Mouse (Mus musculus): ENCODE results near the gene Mrps35.

Mrps35 gene

GRCm38 (mm10) chr6:147042291-147043290, at the start of gene Mrps35:
Mrps35 (plus strand) TSS chr6:147042764.
- DNase-seq (ENCODE audit: low read depth) = peak; percentile 83

DNA sequence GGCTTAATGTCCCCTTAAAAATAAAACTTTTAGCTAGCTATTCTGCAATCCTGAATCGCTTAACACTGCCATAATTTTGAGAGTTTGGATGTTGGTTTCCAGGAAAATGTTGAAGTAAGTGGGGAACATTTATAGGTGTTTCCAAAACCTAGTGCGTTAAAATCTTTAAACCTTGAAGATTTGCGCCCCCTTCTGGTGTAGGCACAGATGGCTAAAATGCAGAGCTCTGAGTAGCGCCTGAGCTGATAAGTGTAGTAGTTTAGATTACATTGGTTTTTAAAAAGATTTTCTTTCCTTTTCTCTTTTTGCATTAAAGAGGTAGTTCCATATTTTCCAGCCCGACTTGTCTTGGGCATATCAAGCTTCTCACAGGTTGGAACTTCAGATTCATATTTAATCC, 48.3 kb upstream of the Mrps35 start:
- peak; percentile 46 for DNase-seq (ENCODE audit: low read depth)

DNA sequence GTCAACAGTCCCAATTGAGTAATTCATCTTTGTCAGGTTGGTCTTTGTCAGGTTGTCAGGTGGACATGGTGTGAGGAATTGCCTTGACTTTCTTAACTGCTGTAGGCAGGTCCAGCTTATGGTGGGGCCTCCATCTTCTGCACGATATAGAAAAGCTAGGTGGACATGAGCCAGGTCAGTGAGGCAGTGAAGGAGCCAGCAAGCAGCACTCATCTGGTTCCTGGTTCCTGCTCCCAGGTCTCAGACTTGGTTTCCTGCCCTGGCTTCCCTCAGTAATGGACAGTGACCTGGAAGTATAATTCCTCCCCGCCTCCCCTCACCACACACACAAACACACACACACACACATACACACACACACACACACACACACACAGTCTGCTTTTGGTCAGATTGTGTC, 47.2 kb upstream of the Mrps35 start:
- no peak for DNase-seq (ENCODE audit: low read depth)

DNA sequence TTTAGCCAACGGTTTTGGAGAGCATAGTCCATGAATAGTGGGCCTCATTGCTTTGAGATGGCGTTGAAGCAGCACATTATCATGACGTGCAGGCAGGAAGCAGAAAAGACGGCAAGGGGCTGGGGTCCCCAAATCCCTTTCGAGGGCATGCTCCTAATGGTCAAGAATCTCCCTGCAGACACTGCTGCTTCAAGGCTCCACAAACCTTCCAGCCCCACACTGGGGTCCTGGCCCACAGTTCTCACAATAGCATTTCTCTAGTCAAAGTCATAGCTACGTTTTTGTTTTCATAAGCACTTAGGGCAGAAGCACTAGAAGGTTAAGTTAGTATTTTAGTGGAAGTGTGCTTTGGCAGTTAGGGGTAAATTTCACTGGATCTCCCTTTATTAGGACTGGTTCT, 46.7 kb upstream of the Mrps35 start:
- DNase-seq (ENCODE audit: low read depth) = no peak

DNA sequence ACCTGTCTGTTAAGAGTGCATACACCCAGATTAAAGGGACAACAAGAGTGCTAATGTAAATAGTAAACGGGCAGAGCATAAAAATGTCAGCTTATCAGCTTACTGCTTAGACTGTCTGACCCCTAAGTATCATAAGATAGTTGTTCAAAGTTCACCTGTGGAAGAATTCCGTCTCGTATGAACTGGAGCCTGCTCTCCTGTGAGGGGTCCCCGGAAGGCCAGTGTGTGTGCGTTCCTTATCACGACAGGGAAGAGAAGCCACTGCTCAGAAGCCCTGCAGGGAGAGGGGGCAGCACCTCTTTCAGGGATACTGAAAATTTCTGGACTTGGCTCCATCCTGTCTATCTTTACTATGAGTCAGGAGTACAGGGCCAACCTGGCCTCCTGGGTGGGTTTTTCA, 45.6 kb upstream of the Mrps35 start:
- DNase-seq (ENCODE audit: low read depth) = no peak

DNA sequence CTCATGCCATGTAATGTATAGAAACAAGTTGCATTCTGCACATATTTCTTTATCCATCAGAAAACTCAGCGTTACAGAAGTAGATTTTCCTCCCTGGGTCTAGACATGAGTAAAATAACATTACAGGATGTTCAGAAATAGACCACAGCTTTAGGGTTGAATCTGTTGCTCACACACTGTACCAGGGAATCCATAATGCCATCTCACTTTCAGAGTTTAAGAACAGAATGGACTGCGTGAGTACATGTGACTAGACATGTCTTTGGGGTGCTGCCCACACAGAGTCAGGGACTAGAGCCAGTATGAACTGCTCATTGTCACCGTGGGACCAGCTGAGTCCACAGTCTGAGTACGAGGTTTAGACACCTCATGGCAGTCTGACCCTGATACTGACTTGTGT, 43.9 kb upstream of the Mrps35 start:
- DNase-seq (ENCODE audit: low read depth) = no peak

DNA sequence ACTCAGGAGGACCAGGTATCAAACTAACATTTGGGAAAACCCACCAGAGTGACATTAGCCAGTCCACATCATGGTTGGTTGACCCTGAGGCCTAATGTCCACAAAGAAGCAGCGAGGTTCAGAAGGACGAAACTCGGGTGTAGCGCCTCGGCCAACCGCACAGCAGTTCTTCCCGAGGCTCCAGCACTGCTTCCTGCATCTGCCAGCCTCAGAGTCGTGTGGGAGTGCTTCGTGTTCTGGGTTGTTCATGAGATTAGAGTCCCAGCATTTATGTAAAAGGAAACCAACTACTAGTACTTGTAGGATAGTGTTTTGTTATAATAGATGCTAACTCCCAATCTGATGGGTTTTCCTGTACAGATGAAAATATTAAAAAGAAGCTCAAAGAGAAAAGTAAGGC, 43.3 kb upstream of the Mrps35 start:
- no peak for DNase-seq (ENCODE audit: low read depth)

- no peak for DNase-seq (ENCODE audit: low read depth)
Observed at GRCm38 (mm10) chr6:146999755-147000154, 42.8 kb upstream of the Mrps35 start.

- DNase-seq (ENCODE audit: low read depth) = peak; percentile 45
Observed at GRCm38 (mm10) chr6:147008148-147008547, 34.4 kb upstream of the Mrps35 start.

GRCm38 (mm10) chr6:147010358-147010757, 32.2 kb upstream of the Mrps35 start:
- no peak for DNase-seq (ENCODE audit: low read depth)

GRCm38 (mm10) chr6:147010811-147011520, 31.6 kb upstream of the Mrps35 start:
- no peak for DNase-seq (ENCODE audit: low read depth)

GRCm38 (mm10) chr6:147011555-147011954, 31.0 kb upstream of the Mrps35 start:
- no peak for DNase-seq (ENCODE audit: low read depth)

DNA sequence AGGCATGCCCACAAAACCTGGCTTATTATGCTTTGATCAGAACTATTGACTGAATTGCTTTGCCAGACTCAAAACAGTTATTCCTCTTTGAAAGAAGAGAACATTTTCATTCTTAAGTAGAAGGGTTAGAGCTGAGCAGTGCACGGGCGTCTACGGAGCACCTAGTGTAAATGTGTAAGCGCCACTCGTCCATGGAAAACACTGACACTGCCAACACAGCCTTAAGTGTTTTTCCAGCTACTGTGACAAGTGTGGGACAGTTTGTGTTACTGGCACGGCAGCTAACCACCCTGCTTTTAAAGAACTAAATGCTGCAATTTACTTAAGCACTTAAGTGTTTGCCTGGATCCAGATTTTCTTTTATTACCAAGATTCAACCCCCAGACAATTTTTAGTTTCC, 30.6 kb upstream of the Mrps35 start:
- no peak for DNase-seq (ENCODE audit: low read depth)

GRCm38 (mm10) chr6:147013546-147013945, 29.0 kb upstream of the Mrps35 start:
- DNase-seq (ENCODE audit: low read depth) = no peak

DNA sequence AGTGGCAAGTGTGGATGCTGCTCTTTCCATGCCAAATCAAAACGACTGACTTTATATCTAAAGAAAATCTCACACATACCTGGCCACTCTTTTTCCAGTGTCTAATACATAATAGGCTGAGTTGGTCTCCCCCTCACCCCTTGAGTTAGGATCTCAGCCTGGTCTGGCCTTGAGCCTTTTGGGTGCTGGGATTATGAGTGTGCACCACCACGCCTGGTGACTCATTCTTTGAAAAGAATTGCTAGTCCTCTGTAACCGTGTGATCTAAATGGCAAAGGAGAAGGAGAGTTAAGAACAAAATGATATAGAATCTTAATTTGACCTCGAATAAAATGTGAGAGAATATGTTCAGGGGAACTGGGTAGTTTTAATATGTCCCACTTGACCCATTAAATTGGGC, 24.7 kb upstream of the Mrps35 start:
- DNase-seq (ENCODE audit: low read depth) = no peak

DNA sequence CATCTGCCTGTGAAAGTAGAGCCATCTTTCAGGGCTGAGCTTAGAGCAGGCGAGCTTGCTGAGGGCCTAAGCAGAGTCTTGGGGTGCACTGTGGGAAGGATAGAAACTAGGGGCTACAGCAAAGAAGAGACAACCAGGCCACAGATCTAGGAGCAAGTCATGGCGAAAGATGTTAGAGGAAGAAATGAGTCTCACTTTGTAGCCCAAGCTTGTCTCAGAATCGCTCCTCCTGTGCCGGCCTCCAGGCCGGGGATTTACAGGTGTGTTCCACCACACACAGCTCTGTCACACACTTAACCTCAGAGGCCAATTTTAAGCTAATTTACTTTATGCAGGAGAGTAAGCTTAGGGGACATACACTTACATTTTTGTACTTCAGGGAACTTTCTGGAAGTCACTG, 24.2 kb upstream of the Mrps35 start:
- DNase-seq (ENCODE audit: low read depth) = no peak

DNA sequence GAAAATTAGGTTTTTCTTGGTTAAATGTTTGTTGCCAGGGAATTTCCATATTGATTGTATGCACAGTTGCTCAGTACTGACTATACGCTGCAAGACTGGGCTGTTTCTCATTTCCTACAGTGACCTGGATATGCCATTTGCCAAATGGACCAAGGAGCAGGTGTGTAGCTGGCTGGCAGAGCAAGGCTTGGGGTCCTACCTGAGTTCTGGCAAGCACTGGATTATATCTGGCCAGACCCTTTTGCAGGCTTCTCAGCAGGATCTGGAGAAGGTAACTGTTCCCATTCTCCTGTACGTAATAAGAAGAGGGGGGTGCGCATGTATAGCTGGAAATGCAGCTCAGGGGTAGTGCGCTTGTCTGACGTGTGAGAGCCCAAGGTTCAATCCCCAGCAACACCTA, 21.4 kb upstream of the Mrps35 start:
- DNase-seq (ENCODE audit: low read depth) = no peak

DNA sequence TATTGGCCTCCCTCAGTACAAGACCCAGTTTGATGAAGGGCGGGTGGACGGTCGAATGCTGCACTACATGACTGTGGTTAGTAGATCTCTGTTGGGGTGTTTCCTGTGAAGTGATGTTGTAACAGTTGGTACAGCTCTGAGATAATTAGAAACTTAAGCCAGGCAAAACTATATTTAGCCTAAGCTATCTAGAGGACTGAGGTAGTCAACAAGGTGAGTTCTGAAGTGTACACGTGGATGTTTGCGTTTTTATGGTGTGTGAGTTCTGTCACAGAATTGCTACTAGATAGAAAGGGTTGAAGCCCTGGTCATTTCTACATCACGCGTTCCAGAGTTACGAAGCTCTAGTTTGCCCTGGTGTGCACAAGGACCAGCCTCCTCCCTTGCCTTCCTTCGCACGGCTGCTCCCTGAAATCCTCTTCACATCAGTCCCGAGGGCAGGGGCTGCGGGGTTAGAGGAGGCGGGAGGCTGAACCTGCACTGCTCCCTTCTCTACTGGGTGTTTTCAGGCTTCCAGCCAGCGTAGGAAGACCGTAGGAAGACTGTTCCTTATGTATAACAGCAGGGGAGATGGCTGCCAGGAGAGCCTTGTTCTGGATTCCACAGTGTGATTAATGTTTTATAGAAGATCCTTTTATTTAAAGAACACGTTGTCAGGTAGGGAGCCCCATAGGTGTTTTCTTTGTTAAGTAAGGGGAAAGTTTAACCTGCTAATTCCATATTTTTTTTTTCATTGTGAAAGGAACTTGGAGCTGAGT, 20.0 kb upstream of the Mrps35 start:
- DNase-seq (ENCODE audit: low read depth) = no peak

DNA sequence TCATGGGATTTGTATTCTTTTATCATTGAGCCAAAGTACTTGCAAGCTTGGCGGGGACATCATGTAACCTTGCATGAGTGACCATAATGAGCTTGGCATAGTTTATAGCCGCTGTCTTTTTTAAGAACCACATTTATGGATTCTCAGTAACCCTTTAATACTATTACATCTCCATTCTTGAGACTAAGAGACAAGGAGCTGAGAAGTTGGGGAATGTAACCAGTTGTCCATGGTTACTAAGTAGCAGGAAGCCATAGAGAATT, 19.5 kb upstream of the Mrps35 start:
- no peak for DNase-seq (ENCODE audit: low read depth)

- no peak for DNase-seq (ENCODE audit: low read depth)
Observed at GRCm38 (mm10) chr6:147023568-147023967, 19.0 kb upstream of the Mrps35 start.

DNA sequence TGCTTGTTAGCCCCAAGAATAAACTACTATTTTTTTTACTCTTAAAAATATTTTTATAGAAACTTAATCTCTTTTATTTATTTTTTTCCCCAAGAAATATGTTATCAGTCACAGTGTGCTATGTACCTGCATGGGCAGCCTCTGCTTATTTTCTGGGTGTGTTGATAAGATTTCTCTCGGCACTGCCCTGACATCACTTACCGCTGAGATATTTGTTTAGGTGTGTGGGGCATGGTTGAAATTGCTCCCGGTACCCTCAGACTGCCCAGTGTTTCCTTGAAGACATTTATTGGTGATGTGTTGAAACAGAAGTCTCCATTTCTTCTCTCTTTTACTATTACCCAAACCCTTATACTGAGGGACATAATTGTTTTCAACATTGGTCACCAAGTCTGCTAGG, 17.8 kb upstream of the Mrps35 start:
- DNase-seq (ENCODE audit: low read depth) = no peak

GRCm38 (mm10) chr6:147028396-147028795, 14.2 kb upstream of the Mrps35 start:
- no peak for DNase-seq (ENCODE audit: low read depth)

- no peak for DNase-seq (ENCODE audit: low read depth)
Observed at GRCm38 (mm10) chr6:147029591-147029990, 13.0 kb upstream of the Mrps35 start.
